Mouse (Mus musculus) cerebellum, adult 2 months (tissue): Measurements from ENCODE around the gene Svs2. TPM values are rescaled to one million over a fixed set of nuclear protein-coding genes. Genes with fewer than 3 reads are reported as not detected.
"Not testable (repeated sequence)": the region's sequence is repeated elsewhere in the genome, so short reads cannot be mapped to it uniquely, and the experiment has no call there.

Source experiments
- DNase-seq, 2 experiments: peaks; one replicate each; pipeline ENCODE4 v3.0.0; 2021
- H3K27ac ChIP-seq: fragments of 200-500 bp; 2 replicates; pipeline ENCODE4 v1.5.1; 2012; ENCODE audit warnings: low read length, control low read depth, inconsistent platforms; ENCODE audit not compliant: insufficient read depth
- H3K27me3 ChIP-seq: fragments of 200-500 bp; 2 replicates; pipeline ENCODE4 v1.6.1; 2012; ENCODE audit warnings: inconsistent platforms, mild to moderate bottlenecking, low read length, moderate library complexity; ENCODE audit not compliant: control insufficient read depth, insufficient read depth
- H3K4me1 ChIP-seq: fragments of 200-500 bp; 2 replicates; pipeline ENCODE4 v1.6.1; 2011; ENCODE audit warnings: low read length; ENCODE audit not compliant: control insufficient read depth, insufficient read depth
- H3K4me3 ChIP-seq: fragments of 200-500 bp; replicated peaks from 2 replicates; pipeline ENCODE3; 2011; ENCODE audit warnings: mild to moderate bottlenecking, low read depth, low read length, control low read depth; ENCODE audit not compliant: insufficient read depth
- CTCF ChIP-seq: fragments of 200-500 bp; IDR thresholded peaks from 2 replicates; pipeline ENCODE4 v1.5.1; 2011; ENCODE audit warnings: low read depth, mild to moderate bottlenecking, control low read depth, low read length, moderate library complexity, borderline replicate concordance; ENCODE audit not compliant: insufficient read depth
- POLR2A ChIP-seq: fragments of 200-500 bp; IDR thresholded peaks from 2 replicates; pipeline ENCODE4 v1.6.1; 2011; ENCODE audit warnings: low read length, control low read depth, borderline replicate concordance; ENCODE audit not compliant: insufficient read depth
- WGBS: fragments of 180-500 bp; shearing (Covaris S2); methylation state at CpG from one replicate; pipeline ENCODE4 v1.1.7; 2018; 5-methylcytosine and 5-hydroxymethylcytosine counted together
- polyA plus RNA-seq: library from polyadenylated mRNA; depleted of rRNA; stranded (reverse); fragments of >200 nt; gene quantifications from 2 replicates; pipeline ENCODE4 v1.2.3, GENCODE M21; 2012; rRNA removed

Gene Svs2
- not detected in 2 replicates for polyA plus RNA-seq

DNA sequence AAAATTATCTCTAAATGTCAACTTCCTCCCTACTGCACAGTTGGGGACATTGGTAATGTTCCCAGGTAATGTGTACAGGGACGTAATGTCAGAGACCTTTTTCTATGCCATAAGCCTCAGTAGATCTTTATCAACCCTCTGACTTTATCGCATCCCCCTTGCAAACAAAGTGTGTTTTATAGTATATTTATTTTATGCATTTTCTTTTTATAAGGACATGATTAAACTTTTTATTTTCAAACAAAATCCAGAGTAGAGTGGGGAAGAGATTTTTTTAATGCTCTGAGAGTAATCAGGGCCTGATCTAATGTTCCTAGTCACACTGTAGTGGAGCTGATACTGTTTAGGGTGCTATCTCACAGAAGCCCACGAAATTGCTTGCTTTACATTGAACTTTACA, at the start of gene Svs2:
Gene Svs2 (minus strand): TSS at position 101 of the 400 bp plus-strand sequence.
- Histone ChIP-seq H3K4me1 (no peaks in the 10 kb centered on the region), H3K27ac (no peak within 1 kb of the TSS), H3K4me3 (no peak within 1 kb of the TSS), H3K27me3 (no peaks in the 10 kb centered on the region)
- DNase-seq = no peak
- TF ChIP-seq CTCF (no peak), POLR2A (no peak)
- 80% methylated on average over 3 of the region's 3 CpGs for WGBS

DNA sequence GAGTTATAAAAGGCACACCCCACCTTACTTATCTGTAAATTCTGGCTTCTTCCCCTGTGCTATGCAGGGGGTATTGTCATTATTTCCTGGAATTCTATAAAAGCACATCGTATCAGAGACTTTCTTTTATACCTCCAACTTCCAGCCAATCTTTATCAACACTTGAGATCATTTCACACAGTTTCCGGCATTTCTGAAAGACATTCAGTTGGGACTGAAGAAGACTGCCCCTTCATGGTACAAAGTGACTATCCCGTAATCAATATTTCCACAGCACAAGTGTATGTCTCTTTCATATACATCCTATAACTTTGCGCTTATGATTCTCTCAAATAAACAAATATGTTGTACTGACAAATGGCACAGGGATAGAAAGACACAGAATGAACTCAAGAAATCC, 40.1 kb upstream of the Svs2 start, which contains the start of gene Svs4:
Gene Svs4 (minus strand): TSS at position 101 of the 400 bp plus-strand sequence.
- Histone ChIP-seq H3K4me1 (no peaks in the 10 kb centered on the region), H3K27ac (no peak within 1 kb of the TSS), H3K27me3 (no peaks in the 10 kb centered on the region; the same call in 1 of the 2 replicates), H3K4me3 (no peak within 1 kb of the TSS)
- WGBS = 94% methylated on average over 4 of the region's 4 CpGs
- TF ChIP-seq POLR2A (no peak), CTCF (no peak)
- no peak for DNase-seq

DNA sequence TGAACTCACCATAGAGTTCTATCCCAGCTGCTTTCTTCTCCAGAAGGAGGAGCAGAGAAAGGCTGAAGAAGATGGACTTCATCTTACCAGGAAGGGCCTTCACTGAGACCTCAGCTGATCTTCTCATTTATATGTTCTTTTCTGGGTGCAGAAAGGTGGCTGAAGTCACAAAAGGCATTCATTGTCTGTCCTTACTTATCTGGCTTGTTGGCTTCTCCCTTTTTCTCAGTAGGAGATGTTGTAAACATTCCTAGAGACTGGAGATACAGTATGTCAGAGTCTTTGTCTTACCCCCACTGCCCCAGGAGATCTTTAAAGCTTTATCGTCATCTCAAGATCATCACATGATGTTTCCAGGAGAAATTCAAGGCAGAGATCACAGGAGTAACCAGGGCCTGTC, 18.3 kb upstream of the Svs2 start, which contains the start of gene Svs3b:
Gene Svs3b (minus strand): TSS at position 101 of the 400 bp plus-strand sequence.
- H3K4me1 ChIP-seq, H3K27me3 ChIP-seq, H3K27ac ChIP-seq, DNase-seq, H3K4me3 ChIP-seq: not testable (repeated sequence)
- WGBS = 77% methylated on average over 1 of the region's 1 CpGs

DNA sequence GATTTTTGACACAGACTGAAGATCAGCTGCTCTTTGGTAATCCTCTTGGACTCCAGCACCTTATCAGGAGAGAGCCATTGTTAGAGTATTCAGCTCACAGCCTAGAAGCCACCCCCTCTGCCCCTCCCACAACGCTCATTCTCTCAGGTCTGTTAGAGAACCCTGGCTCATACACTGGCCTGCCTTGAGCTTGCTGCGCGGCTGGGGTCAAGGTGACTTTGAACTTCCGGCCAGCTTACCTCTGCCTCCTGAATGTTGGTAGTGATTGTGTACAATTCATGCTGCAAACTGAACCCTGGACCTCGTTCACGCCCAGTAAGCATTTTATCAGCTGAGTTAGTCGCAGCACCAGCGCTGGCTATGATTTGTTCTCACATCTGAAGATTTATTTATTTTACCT, 5.6 kb downstream of the Svs2 start:
- DNase-seq = no peak
- Histone ChIP-seq H3K27ac (no peak overlapping the region), H3K4me3 (no peak overlapping the region), H3K4me1 (no peaks in the 10 kb centered on the region), H3K27me3 (no peaks in the 10 kb centered on the region)
- TF ChIP-seq CTCF = no peak
- WGBS = 87% methylated on average over 8 of the region's 8 CpGs

DNA sequence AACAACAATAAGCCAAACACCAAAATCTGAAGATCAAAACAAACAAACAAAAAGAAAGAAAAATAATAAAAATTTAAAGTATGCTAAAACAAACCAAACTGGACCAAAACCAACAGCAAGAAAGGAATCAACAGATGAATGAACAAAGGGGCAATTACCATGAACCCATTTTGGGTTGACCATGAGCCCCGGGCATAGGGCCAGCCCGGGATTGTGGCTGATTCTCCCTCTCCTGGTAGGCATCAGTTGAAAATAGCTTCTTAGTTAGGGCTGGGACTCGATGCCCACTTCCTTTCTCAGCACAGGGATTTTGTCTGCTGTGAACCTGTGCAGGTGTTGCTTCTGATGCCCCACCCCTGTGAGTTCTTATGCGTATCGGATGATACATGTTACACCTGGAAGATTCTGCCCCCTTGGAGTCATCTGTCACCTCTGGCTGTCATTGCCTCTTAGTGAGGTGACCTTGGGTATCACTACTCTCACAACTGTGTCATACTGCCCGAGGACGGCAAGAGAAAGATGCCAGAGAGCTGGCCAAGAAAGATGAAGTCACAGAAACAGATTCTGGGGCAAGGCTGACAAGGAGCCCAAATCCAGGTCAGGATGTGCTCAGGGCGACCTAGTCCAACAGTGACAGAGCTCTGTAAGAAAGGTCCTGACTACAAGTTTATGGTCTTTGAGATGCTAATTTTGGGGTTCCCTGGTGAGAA, 9.8 kb downstream of the Svs2 start:
- no peaks in the 10 kb centered on the region for H3K27me3 ChIP-seq
- H3K4me1 ChIP-seq = no peaks in the 10 kb centered on the region
- no peak overlapping the region for H3K27ac ChIP-seq
- TF ChIP-seq POLR2A = no peak
- TF ChIP-seq CTCF = no peak
- DNase-seq = peak in 1 of 2 experiments; percentile 20
- H3K4me3 ChIP-seq = no peak overlapping the region
- WGBS = 73% methylated on average over 8 of the region's 8 CpGs

DNA sequence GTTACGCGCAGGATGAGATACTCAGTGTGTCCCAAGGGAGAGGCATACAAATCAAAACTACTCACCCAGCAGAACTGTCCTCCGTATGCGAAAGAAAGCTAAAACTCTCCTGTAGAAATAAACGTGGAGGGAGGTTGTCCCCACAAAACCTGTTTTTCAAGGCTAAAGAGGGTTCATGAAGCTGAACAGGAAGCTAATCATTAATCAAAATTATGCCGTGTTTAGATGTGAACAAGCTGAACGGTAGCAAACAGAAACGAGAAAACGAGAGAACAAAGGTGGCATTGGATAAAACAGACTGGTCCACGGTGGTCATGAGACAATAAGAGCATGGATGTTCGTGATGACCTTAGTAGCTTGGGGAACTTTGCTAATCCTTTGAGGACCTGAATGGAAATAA, 16.7 kb downstream of the Svs2 start, which contains the start of gene Wfdc15b:
Gene Wfdc15b (minus strand): TSS at position 139 of the 400 bp plus-strand sequence.
- Histone ChIP-seq H3K4me1 (no peaks in the 10 kb centered on the region), H3K27me3 (no peaks in the 10 kb centered on the region), H3K27ac (no peak within 1 kb of the TSS), H3K4me3 (no peak within 1 kb of the TSS)
- WGBS = 86% methylated on average over 11 of the region's 11 CpGs
- TF ChIP-seq POLR2A (no peak), CTCF (no peak)
- DNase-seq = no peak

DNA sequence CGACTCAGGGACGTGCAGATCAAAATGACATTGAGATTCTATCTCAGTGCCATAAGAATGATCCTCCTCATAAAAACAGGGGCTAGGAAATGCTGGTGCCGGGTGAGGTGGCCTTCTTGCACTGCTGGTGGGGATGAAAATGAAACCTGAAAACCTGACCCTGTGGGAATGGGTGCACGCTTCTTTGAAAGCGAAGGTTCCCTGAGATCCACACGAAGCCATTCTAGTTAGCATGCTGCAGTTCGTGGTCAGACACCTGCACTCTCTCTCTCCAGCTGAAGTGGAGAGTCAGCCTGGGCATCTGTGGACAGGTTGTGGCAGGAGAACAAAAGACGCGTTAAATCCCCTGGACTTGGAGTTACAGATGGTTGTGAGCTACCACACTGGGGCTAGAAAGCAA, 19.0 kb downstream of the Svs2 start:
- no peaks in the 10 kb centered on the region; the same call in 1 of the 2 replicates for H3K4me1 ChIP-seq
- no peaks in the 10 kb centered on the region for H3K27me3 ChIP-seq
- H3K4me3 ChIP-seq = no peak overlapping the region
- DNase-seq = no peak
- no peak for TF ChIP-seq CTCF
- TF ChIP-seq POLR2A = no peak
- WGBS = 87% methylated on average over 9 of the region's 9 CpGs
- no peak overlapping the region for H3K27ac ChIP-seq

DNA sequence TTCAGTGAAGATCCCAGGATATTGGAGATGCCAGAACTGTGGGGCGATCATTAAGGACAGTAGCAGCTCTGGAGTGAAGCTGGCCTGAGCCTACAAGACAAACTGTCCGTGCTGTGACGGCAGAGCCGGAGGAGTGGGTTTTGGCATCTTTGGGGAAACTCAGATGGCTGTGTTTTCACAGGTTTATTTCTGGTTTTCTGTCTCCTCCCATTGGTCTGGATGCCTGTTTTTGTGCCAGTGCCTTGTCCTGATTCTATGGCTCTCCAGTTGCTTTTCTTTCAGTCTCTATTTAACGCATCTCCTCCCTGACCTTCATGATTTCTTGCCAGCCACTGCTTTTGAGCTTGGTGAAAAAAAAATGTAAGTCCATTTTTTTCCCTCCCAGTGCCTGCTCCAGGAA, 25.6 kb downstream of the Svs2 start:
- Histone ChIP-seq H3K4me1 (no peaks in the 10 kb centered on the region; the same call in 1 of the 2 replicates), H3K27ac (no peak overlapping the region), H3K27me3 (no peaks in the 10 kb centered on the region), H3K4me3 (no peak overlapping the region)
- TF ChIP-seq POLR2A = no peak
- TF ChIP-seq CTCF = no peak
- 38% methylated on average over 5 of the region's 5 CpGs for WGBS
- DNase-seq = peak; percentile 20 to 33
